Mouse (Mus musculus): Measurements from ENCODE around the gene Abcg8. TPM values are rescaled to one million over a fixed set of nuclear protein-coding genes. Genes with fewer than 3 reads are reported as not detected.

Abcg8 gene
- polyA plus RNA-seq, 1 experiment from 2014 or later, result 0.27 TPM

- Histone ChIP-seq H3K9me3 (replicated peaks; ENCODE audit: control insufficient read depth, low read length) (no peaks in the 10 kb centered on the region), H3K4me1 (ENCODE audit: control insufficient read depth, insufficient read depth, low read length) (no peaks in the 10 kb centered on the region), H3K27me3 (ENCODE audit: control insufficient read depth, insufficient read depth, low read length) (no peaks in the 10 kb centered on the region), H3K4me3 (ENCODE audit: low read depth, low read length) (no peak overlapping the region), H3K36me3 (replicated peaks; ENCODE audit: control insufficient read depth, insufficient read depth, low read depth, low read length) (no peaks in the 10 kb centered on the region), H3K9ac (replicated peaks; ENCODE audit: low read length) (no peak overlapping the region), H3K27ac (replicated peaks; ENCODE audit: low read depth, low read length) (no peak overlapping the region), H3K4me2 (ENCODE audit: low read depth, low read length) (no peak overlapping the region)
- ATAC-seq (replicated peaks; ENCODE audit: insufficient number of reproducible peaks, low FRiP score, low TSS enrichment, low read depth) (no peak), DNase-seq (ENCODE audit: low spot score) (no peak)
- 51% methylated on average over 10 of the region's 10 CpGs for WGBS
Observed at GRCm38 (mm10) chr17:84639796-84640378, 36.2 kb upstream of the Abcg8 start.

DNA sequence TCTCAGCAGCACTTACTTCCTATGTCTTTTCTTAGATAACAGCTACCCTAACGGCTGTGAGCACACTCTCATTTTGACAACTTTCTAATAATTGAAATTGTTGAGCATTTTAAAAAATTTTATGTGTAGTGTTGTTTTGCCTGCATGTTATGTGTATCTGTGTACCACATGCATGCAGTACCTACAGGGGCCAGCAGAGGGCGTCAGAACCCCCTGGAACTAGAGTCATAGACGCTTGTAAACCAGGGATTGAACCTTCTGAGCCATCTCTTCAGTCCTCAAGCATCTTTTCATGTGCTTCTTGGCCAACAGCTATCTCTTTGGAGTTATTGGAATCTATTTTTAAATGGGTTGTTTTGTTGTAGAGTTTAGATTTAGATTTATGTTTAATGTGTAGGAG lies 34.2 kb upstream of the Abcg8 start:
- no peak overlapping the region for H3K9ac ChIP-seq (replicated peaks; ENCODE audit: low read length)
- H3K4me3 ChIP-seq (ENCODE audit: low read depth, low read length), result no peak overlapping the region
- H3K27me3 ChIP-seq (ENCODE audit: control insufficient read depth, insufficient read depth, low read length), result no peaks in the 10 kb centered on the region
- DNase-seq (ENCODE audit: low spot score), result peak; percentile 68
- H3K4me1 ChIP-seq (ENCODE audit: control insufficient read depth, insufficient read depth, low read length), result no peaks in the 10 kb centered on the region
- ATAC-seq (replicated peaks; ENCODE audit: insufficient number of reproducible peaks, low FRiP score, low TSS enrichment, low read depth), result no peak
- 31% methylated on average over 3 of the region's 3 CpGs for WGBS
- H3K27ac ChIP-seq (replicated peaks; ENCODE audit: low read depth, low read length), result no peak overlapping the region
- H3K36me3 ChIP-seq (replicated peaks; ENCODE audit: control insufficient read depth, insufficient read depth, low read depth, low read length), result no peaks in the 10 kb centered on the region
- H3K9me3 ChIP-seq (replicated peaks; ENCODE audit: control insufficient read depth, low read length), result no peaks in the 10 kb centered on the region
- H3K4me2 ChIP-seq (ENCODE audit: low read depth, low read length), result no peak overlapping the region

- DNase-seq (ENCODE audit: low spot score) (no peak), ATAC-seq (replicated peaks; ENCODE audit: insufficient number of reproducible peaks, low FRiP score, low TSS enrichment, low read depth) (no peak)
- Histone ChIP-seq H3K4me1 (ENCODE audit: control insufficient read depth, insufficient read depth, low read length) (no peaks in the 10 kb centered on the region), H3K27ac (replicated peaks; ENCODE audit: low read depth, low read length) (no peak overlapping the region), H3K4me3 (ENCODE audit: low read depth, low read length) (no peak overlapping the region), H3K27me3 (ENCODE audit: control insufficient read depth, insufficient read depth, low read length) (no peaks in the 10 kb centered on the region), H3K9me3 (replicated peaks; ENCODE audit: control insufficient read depth, low read length) (no peaks in the 10 kb centered on the region), H3K9ac (replicated peaks; ENCODE audit: low read length) (no peak overlapping the region), H3K4me2 (ENCODE audit: low read depth, low read length) (no peak overlapping the region), H3K36me3 (replicated peaks; ENCODE audit: control insufficient read depth, insufficient read depth, low read depth, low read length) (no peaks in the 10 kb centered on the region)
- WGBS, result 87% methylated on average over 9 of the region's 9 CpGs
Observed at GRCm38 (mm10) chr17:84642324-84642723, 33.8 kb upstream of the Abcg8 start.

DNA sequence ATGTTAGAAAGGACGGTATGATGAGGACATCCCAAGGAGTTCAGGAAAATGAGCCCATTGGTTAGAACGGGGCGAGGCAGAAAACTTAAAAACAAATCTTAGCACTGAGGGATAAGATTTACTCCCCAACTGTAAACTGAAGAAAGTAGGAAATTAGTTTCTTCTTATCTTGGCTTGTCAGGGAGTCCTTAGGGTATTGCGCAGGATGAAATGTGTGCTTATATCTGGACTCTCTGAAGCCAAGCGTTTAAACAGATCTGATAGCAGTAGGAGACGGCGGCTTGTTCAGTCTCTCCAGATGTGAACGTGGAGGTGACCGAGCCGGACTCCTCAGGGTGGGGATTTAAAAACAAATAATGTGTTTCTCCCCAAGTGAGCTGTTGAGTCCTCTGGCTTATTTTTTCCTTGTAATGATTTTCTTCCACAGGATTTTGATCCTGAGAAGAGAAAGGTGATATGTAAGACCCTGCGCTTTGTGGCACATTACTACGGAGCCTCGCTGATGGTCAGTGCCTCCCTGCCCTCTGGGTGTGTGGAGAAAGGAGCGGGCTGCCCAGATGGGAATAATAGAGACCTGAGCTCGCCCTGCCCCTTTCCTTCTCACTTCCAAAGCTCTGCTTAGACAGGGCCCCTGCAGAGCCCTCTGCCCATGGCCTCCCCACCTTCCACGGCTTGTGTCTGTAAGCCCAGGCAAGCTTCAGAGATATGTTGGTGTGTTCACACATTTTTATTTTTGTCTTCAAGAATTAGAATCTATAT lies 31.6 kb upstream of the Abcg8 start:
- H3K9ac ChIP-seq (replicated peaks; ENCODE audit: low read length), result no peak overlapping the region
- H3K27ac ChIP-seq (replicated peaks; ENCODE audit: low read depth, low read length), result no peak overlapping the region
- WGBS, result 32% methylated on average over 16 of the region's 16 CpGs
- H3K27me3 ChIP-seq (ENCODE audit: control insufficient read depth, insufficient read depth, low read length), result no peaks in the 10 kb centered on the region
- H3K4me3 ChIP-seq (ENCODE audit: low read depth, low read length), result no peak overlapping the region
- H3K4me2 ChIP-seq (ENCODE audit: low read depth, low read length), result no peak overlapping the region
- peak; percentile 40 for DNase-seq (ENCODE audit: low spot score)
- no peaks in the 10 kb centered on the region for H3K9me3 ChIP-seq (replicated peaks; ENCODE audit: control insufficient read depth, low read length)
- H3K4me1 ChIP-seq (ENCODE audit: control insufficient read depth, insufficient read depth, low read length), result no peaks in the 10 kb centered on the region
- no peak for ATAC-seq (replicated peaks; ENCODE audit: insufficient number of reproducible peaks, low FRiP score, low TSS enrichment, low read depth)
- no peaks in the 10 kb centered on the region for H3K36me3 ChIP-seq (replicated peaks; ENCODE audit: control insufficient read depth, insufficient read depth, low read depth, low read length)

- H3K36me3 ChIP-seq (replicated peaks; ENCODE audit: control insufficient read depth, insufficient read depth, low read depth, low read length), result no peaks in the 10 kb centered on the region
- H3K9ac ChIP-seq (replicated peaks; ENCODE audit: low read length), result no peak overlapping the region
- H3K27me3 ChIP-seq (ENCODE audit: control insufficient read depth, insufficient read depth, low read length), result no peaks in the 10 kb centered on the region
- ATAC-seq (replicated peaks; ENCODE audit: insufficient number of reproducible peaks, low FRiP score, low TSS enrichment, low read depth), result no peak
- no peaks in the 10 kb centered on the region for H3K4me1 ChIP-seq (ENCODE audit: control insufficient read depth, insufficient read depth, low read length)
- H3K27ac ChIP-seq (replicated peaks; ENCODE audit: low read depth, low read length), result no peak overlapping the region
- WGBS, result 15% methylated on average over 9 of the region's 9 CpGs
- no peaks in the 10 kb centered on the region for H3K9me3 ChIP-seq (replicated peaks; ENCODE audit: control insufficient read depth, low read length)
- no peak overlapping the region for H3K4me3 ChIP-seq (ENCODE audit: low read depth, low read length)
- no peak for DNase-seq (ENCODE audit: low spot score)
- no peak overlapping the region for H3K4me2 ChIP-seq (ENCODE audit: low read depth, low read length)
Observed at GRCm38 (mm10) chr17:84645119-84645518, 31.0 kb upstream of the Abcg8 start.

DNA sequence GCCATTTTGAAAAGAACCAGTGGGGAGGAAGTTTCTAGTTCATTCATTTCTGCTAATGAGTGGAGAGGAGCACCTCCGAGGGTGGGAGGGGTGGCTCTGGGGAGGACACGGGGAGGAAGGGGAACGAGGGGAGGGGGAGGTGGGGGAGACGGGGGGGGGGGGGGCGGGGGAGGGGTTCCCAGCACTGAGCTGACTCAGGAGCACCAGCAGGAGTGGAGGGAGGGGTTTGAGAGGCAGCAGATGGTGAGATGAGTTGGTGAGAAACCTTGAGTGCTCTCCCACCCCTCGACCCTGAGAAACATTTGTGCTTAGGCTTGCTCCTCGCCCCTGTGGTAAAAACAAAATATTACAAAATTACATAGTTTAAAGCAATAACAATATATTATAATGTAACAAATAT lies 30.2 kb upstream of the Abcg8 start:
- Histone ChIP-seq H3K27ac (replicated peaks; ENCODE audit: low read depth, low read length) (no peak overlapping the region), H3K9me3 (replicated peaks; ENCODE audit: control insufficient read depth, low read length) (no peaks in the 10 kb centered on the region), H3K4me3 (ENCODE audit: low read depth, low read length) (no peak overlapping the region), H3K9ac (replicated peaks; ENCODE audit: low read length) (no peak overlapping the region), H3K4me1 (ENCODE audit: control insufficient read depth, insufficient read depth, low read length) (no peaks in the 10 kb centered on the region), H3K36me3 (replicated peaks; ENCODE audit: control insufficient read depth, insufficient read depth, low read depth, low read length) (no peaks in the 10 kb centered on the region), H3K4me2 (ENCODE audit: low read depth, low read length) (no peak overlapping the region), H3K27me3 (ENCODE audit: control insufficient read depth, insufficient read depth, low read length) (no peaks in the 10 kb centered on the region)
- 34% methylated on average over 3 of the region's 7 CpGs for WGBS
- no peak; the same call in 1 of the 2 replicates for ATAC-seq (replicated peaks; ENCODE audit: insufficient number of reproducible peaks, low FRiP score, low TSS enrichment, low read depth)
- DNase-seq (ENCODE audit: low spot score), result no peak

- no peak overlapping the region for H3K4me3 ChIP-seq (ENCODE audit: low read depth, low read length)
- H3K36me3 ChIP-seq (replicated peaks; ENCODE audit: control insufficient read depth, insufficient read depth, low read depth, low read length), result no peaks in the 10 kb centered on the region
- no peak for DNase-seq (ENCODE audit: low spot score)
- no peak overlapping the region for H3K9ac ChIP-seq (replicated peaks; ENCODE audit: low read length)
- no peaks in the 10 kb centered on the region; the same call in 1 of the 2 replicates for H3K27me3 ChIP-seq (ENCODE audit: control insufficient read depth, insufficient read depth, low read length)
- H3K4me1 ChIP-seq (ENCODE audit: control insufficient read depth, insufficient read depth, low read length), result no peaks in the 10 kb centered on the region
- H3K9me3 ChIP-seq (replicated peaks; ENCODE audit: control insufficient read depth, low read length), result no peaks in the 10 kb centered on the region
- H3K4me2 ChIP-seq (ENCODE audit: low read depth, low read length), result no peak overlapping the region
- H3K27ac ChIP-seq (replicated peaks; ENCODE audit: low read depth, low read length), result no peak overlapping the region
- ATAC-seq (replicated peaks; ENCODE audit: insufficient number of reproducible peaks, low FRiP score, low TSS enrichment, low read depth), result no peak
- WGBS, result 67% methylated on average over 2 of the region's 2 CpGs
Observed at GRCm38 (mm10) chr17:84646477-84646876, 29.6 kb upstream of the Abcg8 start.

- Histone ChIP-seq H3K36me3 (replicated peaks; ENCODE audit: control insufficient read depth, insufficient read depth, low read depth, low read length) (no peaks in the 10 kb centered on the region), H3K4me2 (ENCODE audit: low read depth, low read length) (no peak overlapping the region), H3K27ac (replicated peaks; ENCODE audit: low read depth, low read length) (no peak overlapping the region), H3K9me3 (replicated peaks; ENCODE audit: control insufficient read depth, low read length) (no peaks in the 10 kb centered on the region), H3K9ac (replicated peaks; ENCODE audit: low read length) (no peak overlapping the region), H3K4me1 (ENCODE audit: control insufficient read depth, insufficient read depth, low read length) (no peaks in the 10 kb centered on the region), H3K27me3 (ENCODE audit: control insufficient read depth, insufficient read depth, low read length) (no peaks in the 10 kb centered on the region; the same call in 1 of the 2 replicates), H3K4me3 (ENCODE audit: low read depth, low read length) (no peak overlapping the region)
- DNase-seq (ENCODE audit: low spot score) (no peak), ATAC-seq (replicated peaks; ENCODE audit: insufficient number of reproducible peaks, low FRiP score, low TSS enrichment, low read depth) (no peak)
- 95% methylated on average over 4 of the region's 4 CpGs for WGBS
Observed at GRCm38 (mm10) chr17:84647630-84648029, 28.5 kb upstream of the Abcg8 start.
